Mouse (Mus musculus) cerebellum, adult 2 months (tissue): Measurements from ENCODE around the gene Tnr. TPM values are rescaled to one million over a fixed set of nuclear protein-coding genes. Genes with fewer than 3 reads are reported as not detected.

Experiments used
- DNase-seq, 2 experiments: peaks; one replicate each; pipeline ENCODE4 v3.0.0; 2021
- H3K27ac ChIP-seq: fragments of 200-500 bp; 2 replicates; pipeline ENCODE4 v1.5.1; 2012; ENCODE audit warnings: low read length, control low read depth, inconsistent platforms; ENCODE audit not compliant: insufficient read depth
- H3K27me3 ChIP-seq: fragments of 200-500 bp; 2 replicates; pipeline ENCODE4 v1.6.1; 2012; ENCODE audit warnings: inconsistent platforms, mild to moderate bottlenecking, low read length, moderate library complexity; ENCODE audit not compliant: control insufficient read depth, insufficient read depth
- H3K4me1 ChIP-seq: fragments of 200-500 bp; 2 replicates; pipeline ENCODE4 v1.6.1; 2011; ENCODE audit warnings: low read length; ENCODE audit not compliant: control insufficient read depth, insufficient read depth
- H3K4me3 ChIP-seq: fragments of 200-500 bp; replicated peaks from 2 replicates; pipeline ENCODE3; 2011; ENCODE audit warnings: mild to moderate bottlenecking, low read depth, low read length, control low read depth; ENCODE audit not compliant: insufficient read depth
- CTCF ChIP-seq: fragments of 200-500 bp; IDR thresholded peaks from 2 replicates; pipeline ENCODE4 v1.5.1; 2011; ENCODE audit warnings: low read depth, mild to moderate bottlenecking, control low read depth, low read length, moderate library complexity, borderline replicate concordance; ENCODE audit not compliant: insufficient read depth
- POLR2A ChIP-seq: fragments of 200-500 bp; IDR thresholded peaks from 2 replicates; pipeline ENCODE4 v1.6.1; 2011; ENCODE audit warnings: low read length, control low read depth, borderline replicate concordance; ENCODE audit not compliant: insufficient read depth
- WGBS: fragments of 180-500 bp; shearing (Covaris S2); methylation state at CpG from one replicate; pipeline ENCODE4 v1.1.7; 2018; 5-methylcytosine and 5-hydroxymethylcytosine counted together
- polyA plus RNA-seq: library from polyadenylated mRNA; depleted of rRNA; stranded (reverse); fragments of >200 nt; gene quantifications from 2 replicates; pipeline ENCODE4 v1.2.3, GENCODE M21; 2012

The Tnr gene
- polyA plus RNA-seq, 1 experiment, result 22.7 TPM

DNA sequence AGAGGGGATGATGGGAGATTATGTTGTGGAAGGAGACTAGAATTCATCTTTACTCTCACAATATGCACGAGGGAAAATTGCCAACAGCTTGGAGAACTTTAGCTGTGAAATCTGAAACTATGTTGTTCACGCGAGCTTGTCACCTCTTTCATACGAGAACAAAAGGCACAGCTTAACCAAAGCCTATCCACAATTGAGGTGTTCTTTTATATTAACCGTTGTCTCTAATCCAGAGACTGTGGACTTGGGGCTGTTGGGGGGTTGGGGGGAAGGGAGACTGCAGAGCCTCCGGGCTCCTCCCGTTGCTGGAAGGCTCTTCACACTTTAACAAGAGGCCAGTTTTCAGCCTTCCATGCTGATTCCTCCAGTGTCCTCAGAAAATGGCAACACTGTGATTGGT, 14.5 kb downstream of the Tnr start:
- WGBS, result 54% methylated on average over 7 of the region's 7 CpGs
- Histone ChIP-seq H3K4me3 (no peak overlapping the region), H3K27ac (no peak overlapping the region), H3K27me3 (no peaks in the 10 kb centered on the region), H3K4me1 (peaks cover 6% of the 10 kb centered on the region)
- no peak for TF ChIP-seq POLR2A
- TF ChIP-seq CTCF, result no peak
- DNase-seq, result no peak

DNA sequence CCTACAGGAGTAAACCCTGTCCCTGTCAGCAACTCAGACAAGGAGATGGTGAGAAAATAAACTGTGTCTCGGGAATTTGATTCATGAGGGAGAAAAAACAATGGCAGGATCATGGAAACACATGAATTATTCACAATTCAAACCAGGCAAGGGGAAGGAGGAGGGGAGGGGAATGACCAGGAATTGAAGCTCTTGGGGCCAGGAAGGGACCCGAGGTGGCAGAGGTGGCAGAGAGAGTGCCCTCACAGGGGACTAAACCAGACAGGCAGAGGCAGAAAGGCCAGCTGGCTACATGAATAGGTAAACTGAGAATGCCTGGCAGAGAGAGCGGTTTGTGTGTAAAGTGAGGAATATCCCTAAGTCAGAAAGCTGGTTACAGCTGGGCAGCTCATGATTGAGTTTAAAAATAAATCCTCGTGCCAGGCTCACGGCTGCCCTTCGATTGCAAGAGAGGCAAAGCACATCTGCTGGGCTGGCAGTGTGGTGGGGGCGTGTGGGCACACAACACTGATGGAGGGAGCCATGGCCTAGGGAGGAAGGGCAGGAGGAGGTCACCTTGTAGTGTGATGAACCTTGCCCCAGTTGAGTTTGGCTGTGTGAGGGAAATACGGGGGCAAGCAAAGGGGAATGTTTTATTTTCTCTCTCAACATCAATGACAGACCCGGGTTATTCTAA, 22.0 kb downstream of the Tnr start:
- no peak for DNase-seq
- no peaks in the 10 kb centered on the region for H3K4me1 ChIP-seq
- TF ChIP-seq CTCF (no peak), POLR2A (no peak)
- 67% methylated on average over 9 of the region's 9 CpGs for WGBS
- no peaks in the 10 kb centered on the region for H3K27me3 ChIP-seq
- H3K27ac ChIP-seq, result no peak overlapping the region
- H3K4me3 ChIP-seq, result no peak overlapping the region

- no peak overlapping the region for H3K27ac ChIP-seq
- TF ChIP-seq CTCF (no peak), POLR2A (no peak)
- 80% methylated on average over 10 of the region's 10 CpGs for WGBS
- H3K27me3 ChIP-seq, result no peaks in the 10 kb centered on the region
- DNase-seq, result no peak
- no peaks in the 10 kb centered on the region for H3K4me1 ChIP-seq
- no peak overlapping the region for H3K4me3 ChIP-seq
Observed at GRCm38 (mm10) chr1:159551036-159551435, 27.5 kb downstream of the Tnr start.

GRCm38 (mm10) chr1:159551591-159552442, 28.2 kb downstream of the Tnr start:
- WGBS, result 80% methylated on average over 17 of the region's 17 CpGs
- Histone ChIP-seq H3K4me1 (no peaks in the 10 kb centered on the region), H3K4me3 (no peak overlapping the region), H3K27ac (no peak overlapping the region), H3K27me3 (no peaks in the 10 kb centered on the region)
- TF ChIP-seq CTCF (no peak), POLR2A (no peak)
- no peak for DNase-seq

DNA sequence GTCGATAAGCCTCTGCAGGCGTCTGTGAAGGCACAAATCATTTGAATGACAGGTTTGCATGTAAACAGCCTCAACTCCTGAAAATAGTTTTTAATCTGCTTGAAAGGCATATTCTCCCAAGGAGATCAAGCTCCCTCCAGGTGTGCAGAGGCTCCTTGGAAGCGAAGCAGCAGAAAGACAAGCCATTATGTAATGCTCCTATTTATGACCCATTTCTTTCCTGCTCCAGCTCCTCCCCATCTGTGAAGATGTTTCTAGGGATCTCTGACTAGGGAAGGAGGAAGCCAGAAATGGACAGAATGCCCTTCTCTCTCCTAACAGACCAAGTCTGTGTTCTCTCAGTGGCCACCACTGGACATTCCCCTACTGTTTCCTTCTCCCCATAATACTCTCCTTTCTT, 38.0 kb downstream of the Tnr start:
- Histone ChIP-seq H3K4me3 (no peak overlapping the region), H3K27ac (no peak overlapping the region), H3K27me3 (no peaks in the 10 kb centered on the region), H3K4me1 (no peaks in the 10 kb centered on the region)
- 80% methylated on average over 3 of the region's 3 CpGs for WGBS
- TF ChIP-seq POLR2A (no peak), CTCF (no peak)
- no peak for DNase-seq

- no peaks in the 10 kb centered on the region for H3K27me3 ChIP-seq
- 100% methylated on average over 1 of the region's 1 CpGs for WGBS
- no peaks in the 10 kb centered on the region for H3K4me1 ChIP-seq
- TF ChIP-seq CTCF (no peak), POLR2A (no peak)
- no peak for DNase-seq
- no peak overlapping the region for H3K4me3 ChIP-seq
- no peak overlapping the region for H3K27ac ChIP-seq
Observed at GRCm38 (mm10) chr1:159565129-159565528, 41.6 kb downstream of the Tnr start.

DNA sequence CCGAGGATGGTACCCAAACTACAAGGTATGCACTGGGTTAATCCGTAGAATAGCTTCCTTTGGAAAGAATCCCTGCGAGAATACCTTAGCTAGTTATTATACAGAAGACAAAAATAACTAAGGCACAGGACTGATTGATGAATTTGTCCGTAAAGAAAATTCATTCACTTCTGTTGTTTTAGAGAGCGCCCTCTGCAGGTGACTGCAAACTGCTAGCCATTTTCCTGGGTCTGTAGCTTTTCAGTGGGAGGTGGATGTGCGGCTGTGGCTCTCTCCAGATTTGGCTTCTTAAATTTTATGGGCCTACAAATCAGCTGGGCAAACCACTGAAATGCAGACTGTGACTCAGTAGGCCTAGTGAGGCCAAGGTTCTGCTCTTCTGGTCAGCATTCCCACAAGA, 42.5 kb downstream of the Tnr start:
- Histone ChIP-seq H3K4me1 (no peaks in the 10 kb centered on the region), H3K27ac (no peak overlapping the region), H3K4me3 (no peak overlapping the region), H3K27me3 (no peaks in the 10 kb centered on the region)
- TF ChIP-seq CTCF, result no peak
- TF ChIP-seq POLR2A, result no peak
- 89% methylated on average over 6 of the region's 6 CpGs for WGBS
- no peak for DNase-seq

GRCm38 (mm10) chr1:159567171-159567570, 43.6 kb downstream of the Tnr start:
- Histone ChIP-seq H3K4me3 (no peak overlapping the region), H3K27me3 (no peaks in the 10 kb centered on the region), H3K4me1 (no peaks in the 10 kb centered on the region), H3K27ac (no peak overlapping the region)
- TF ChIP-seq CTCF, result no peak
- TF ChIP-seq POLR2A, result no peak
- DNase-seq, result no peak
- 87% methylated on average over 7 of the region's 7 CpGs for WGBS
